Mouse (Mus musculus) mouse embryonic stem cell (cell line): ENCODE measurements around the gene Gm11564.
"Not testable (repeated sequence)": the region's sequence is repeated elsewhere in the genome, so short reads cannot be mapped to it uniquely, and the experiment has no call there.

Experiments
- in situ Hi-C, 2 experiments: fragments of 300-500 bp; cut with MboI; formaldehyde crosslinking; loops; 1 replicate in 1 of 2; 3 replicates in 1 of 2; pipeline ENCODE4 v1.14.3; 2019 to 2020; ENCODE audit warnings: low sequenced_read_pairs in 2 of 2, low pct_unique_long_range_greater_than_20kb in 1 of 2, mixed read lengths in 1 of 2; ENCODE audit not compliant: unreplicated experiment in 1 of 2

The Gm11564 gene

DNA sequence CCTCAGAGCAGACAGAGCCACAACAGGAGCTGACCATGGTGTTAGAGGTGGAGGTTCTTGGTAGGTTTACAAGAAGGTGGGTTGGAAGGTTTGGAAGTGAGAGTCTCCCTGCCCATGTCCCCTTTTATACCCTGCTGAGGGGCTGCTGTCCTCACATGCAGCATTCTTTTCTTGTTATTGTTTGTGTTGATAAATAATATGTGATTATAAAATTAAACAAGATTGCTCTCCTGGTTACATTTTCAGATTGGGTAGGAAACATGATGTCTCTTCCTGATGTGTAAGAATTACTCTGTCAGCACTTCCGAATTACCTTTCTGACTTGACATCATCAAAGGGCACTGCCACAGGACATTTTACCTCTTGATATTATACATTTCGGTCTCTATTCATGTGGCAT lies at the start of gene Gm11564:
Gene Gm11564, minus strand, starts transcription at position 101 of the 400 bp plus-strand sequence.
- in situ Hi-C loops = not testable (repeated sequence)

DNA sequence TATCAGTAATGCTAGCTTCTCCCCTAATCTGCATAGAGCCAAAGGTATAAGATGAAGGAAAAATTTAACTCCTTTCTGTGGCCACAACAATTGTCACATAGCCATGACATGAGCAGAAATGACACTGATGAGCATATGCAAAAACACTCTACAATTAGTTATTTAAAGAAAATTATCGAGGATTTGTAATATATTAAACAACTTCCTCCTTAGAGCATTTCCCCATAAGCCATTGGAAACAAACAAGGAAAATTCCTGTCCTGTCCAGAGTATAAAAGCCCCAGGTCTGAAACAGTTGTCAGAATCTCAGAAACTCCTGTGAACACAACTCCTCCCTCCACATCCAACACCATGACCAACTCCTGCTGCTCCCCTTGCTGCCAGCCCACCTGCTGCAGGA lies 48.7 kb upstream of the Gm11564 start, which contains the start of gene Gm11559:
Gene Gm11559, plus strand, starts transcription at position 301 of the 400 bp plus-strand sequence.
- in situ Hi-C loops = not testable (repeated sequence)

DNA sequence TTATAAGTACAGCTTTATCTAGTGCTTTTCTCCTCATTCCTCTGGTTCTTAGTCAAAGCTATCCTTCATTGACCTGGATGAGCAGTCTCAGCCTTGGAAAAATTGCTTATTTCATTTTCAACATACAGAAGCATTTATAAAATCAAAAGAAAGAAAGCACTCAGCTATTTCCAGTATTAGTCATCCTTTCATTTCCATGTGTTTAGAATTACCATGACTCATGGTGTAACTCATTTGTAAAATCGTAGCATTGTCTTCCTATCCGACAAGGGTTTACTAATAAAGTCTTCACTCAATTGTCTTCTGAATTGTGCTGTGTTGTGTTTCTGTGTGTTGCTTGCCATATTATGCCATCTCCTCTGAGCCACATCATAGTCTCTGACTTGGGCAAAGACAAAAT lies 43.3 kb upstream of the Gm11564 start:
- in situ Hi-C loops = no loop called here

DNA sequence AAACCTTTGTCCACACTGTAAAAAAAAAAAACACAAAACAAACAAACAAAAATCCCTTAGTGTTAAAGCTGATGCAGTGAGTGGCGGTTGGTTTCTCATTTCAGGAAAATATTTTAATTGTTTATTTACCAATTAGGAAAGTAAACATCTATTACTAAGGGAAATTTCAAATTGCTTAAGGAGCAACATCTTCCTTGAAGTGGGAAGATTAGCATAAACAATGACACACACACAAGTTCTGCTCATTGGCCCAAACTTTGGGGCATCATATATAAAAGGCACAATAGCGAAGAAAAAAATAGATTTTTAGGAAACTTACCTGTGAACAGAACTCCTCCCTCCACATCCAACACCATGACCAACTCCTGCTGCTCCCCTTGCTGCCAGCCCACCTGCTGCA lies 42.2 kb upstream of the Gm11564 start, which contains the start of gene Gm11568:
Gene Gm11568, plus strand, starts transcription at position 301 of the 400 bp plus-strand sequence.
- in situ Hi-C loops = no loop called here

DNA sequence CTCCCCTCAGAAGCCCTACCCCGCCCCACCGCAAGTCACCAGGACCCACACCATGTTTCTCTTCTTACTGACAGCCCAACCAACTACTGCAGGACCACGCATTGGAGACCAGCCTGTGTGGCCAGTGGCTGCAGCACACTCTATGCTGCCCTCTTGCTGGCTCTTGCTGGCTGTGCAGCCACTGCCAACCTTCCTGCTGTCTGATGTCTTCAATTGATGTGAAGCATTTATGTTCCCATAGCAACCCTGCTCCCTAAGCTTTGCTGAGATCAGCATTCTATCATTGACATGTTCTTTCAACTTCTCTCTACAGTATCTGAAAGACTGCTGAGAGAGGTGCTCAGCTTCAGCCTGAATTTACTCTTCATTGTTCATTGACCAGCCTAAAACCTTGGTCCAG lies 38.7 kb upstream of the Gm11564 start:
- in situ Hi-C loops = no loop called here

DNA sequence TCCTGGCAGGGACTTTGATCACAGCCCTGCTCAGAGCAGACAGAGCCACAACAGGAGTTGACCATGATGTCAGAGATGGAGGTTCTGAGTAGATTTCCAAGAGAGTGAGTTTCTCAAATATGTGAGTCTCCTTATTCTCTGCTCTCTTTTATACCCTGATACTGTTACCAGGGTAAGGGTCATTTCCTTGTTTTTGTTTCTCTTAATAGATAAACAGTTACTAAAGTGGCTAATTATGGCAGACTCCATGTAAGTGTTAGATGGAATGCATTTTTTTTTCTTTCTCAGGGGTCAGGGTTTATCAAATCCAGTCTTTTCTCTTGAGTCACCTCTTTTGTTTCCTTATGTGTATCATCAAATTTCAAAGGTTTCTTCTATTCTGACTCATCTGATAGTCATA lies 36.0 kb upstream of the Gm11564 start, which contains the start of gene Krtap4-16:
Gene Krtap4-16, minus strand, starts transcription at position 101 of the 400 bp plus-strand sequence.
- in situ Hi-C loops = no loop called here

DNA sequence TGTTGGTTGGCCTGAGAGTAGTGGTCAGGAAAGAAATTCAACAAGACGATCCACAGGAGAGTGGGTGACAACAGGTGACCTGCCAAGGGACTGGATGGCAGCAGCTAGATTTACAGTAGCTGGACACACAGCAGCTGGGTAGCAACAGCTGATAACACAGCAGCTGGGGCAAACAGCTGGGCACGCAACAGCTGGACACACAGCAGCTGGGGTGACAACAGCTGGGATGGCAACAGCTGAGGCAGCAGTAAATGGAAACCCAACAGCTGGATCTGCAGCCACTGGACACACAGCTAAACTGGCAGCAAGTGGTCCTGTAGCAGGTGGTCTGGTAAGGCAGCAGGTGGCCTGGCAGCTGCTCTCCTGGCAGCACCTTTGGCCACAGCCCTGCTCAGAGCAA lies 31.3 kb upstream of the Gm11564 start:
- in situ Hi-C loops = no loop called here

DNA sequence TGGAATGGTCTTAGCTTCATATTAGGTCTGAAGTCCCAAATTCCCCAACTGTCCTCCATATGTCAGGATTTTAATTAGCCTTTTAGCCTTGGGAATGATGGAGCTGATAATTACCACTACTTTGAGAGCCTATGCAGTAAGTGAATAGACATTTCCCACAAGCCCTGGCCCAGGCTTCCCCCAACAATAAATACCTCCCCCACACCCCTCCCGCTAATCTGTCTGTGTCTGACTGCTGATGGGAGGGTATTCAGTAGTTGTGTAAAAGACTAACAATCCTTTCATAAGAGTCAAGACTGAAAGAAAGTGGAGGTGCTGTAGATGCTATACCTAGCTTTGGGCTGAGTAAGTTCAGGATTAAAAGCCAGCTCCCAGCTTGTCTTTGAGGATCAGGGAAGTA lies 26.7 kb upstream of the Gm11564 start:
- in situ Hi-C loops = no loop called here

DNA sequence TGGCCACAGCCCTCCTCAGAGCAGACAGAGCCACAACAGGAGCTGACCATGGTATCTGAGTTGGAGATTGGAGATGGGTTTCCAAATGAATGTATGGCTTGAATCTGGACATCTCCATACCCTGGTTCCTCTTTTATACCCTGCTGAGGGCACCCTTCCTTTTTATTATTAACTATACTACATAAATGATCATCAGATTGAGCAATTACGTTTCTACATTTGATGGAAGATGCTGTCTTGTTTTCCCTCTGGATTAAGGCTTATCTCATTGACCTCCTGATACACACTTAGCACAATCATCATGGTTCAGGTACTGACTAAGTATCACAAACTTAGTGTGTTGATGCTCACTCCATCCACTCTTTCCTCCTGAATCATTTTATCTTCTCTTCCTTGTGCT lies 22.5 kb upstream of the Gm11564 start, which contains the start of gene 2300003K06Rik:
Gene 2300003K06Rik, minus strand, starts transcription at position 101 of the 400 bp plus-strand sequence.
- in situ Hi-C loops = no loop called here

DNA sequence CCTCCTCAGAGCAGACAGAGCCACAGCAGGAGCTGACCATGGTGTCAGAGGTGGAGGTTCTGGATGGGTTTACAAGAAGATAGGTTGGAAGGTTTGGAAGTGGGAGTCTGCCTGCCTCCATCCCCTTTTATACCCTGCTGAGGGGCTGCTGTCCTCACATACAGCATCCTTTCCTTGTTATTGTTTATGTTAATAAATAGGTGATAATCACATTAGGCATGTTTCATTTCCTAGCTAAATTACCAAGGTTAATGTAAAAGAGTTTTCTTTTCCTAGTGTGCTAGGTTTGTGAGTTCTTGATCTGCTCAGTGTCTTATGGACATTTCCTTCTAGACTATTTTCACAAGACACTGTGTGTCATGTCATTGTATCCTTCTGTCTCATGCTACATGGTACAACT lies 5.7 kb downstream of the Gm11564 start, which contains the start of gene Krtap4-13:
Gene Krtap4-13, minus strand, starts transcription at position 101 of the 400 bp plus-strand sequence.
- in situ Hi-C loops = not testable (repeated sequence)

DNA sequence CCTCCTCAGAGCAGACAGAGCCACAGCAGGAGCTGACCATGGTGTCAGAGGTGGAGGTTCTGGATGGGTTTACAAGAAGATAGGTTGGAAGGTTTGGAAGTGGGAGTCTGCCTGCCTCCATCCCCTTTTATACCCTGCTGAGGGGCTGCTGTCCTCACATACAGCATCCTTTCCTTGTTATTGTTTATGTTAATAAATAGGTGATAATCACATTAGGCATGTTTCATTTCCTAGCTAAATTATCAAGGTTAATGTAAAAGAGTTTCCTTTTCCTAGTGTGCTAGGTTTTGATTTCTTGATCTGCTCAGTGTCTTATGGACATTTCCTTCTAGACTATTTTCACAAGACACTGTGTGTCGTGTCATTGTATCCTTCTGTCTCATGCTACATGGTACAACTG lies 11.1 kb downstream of the Gm11564 start, which contains the start of gene Gm11554:
Gene Gm11554, minus strand, starts transcription at position 101 of the 400 bp plus-strand sequence.
- in situ Hi-C loops = not testable (repeated sequence)

DNA sequence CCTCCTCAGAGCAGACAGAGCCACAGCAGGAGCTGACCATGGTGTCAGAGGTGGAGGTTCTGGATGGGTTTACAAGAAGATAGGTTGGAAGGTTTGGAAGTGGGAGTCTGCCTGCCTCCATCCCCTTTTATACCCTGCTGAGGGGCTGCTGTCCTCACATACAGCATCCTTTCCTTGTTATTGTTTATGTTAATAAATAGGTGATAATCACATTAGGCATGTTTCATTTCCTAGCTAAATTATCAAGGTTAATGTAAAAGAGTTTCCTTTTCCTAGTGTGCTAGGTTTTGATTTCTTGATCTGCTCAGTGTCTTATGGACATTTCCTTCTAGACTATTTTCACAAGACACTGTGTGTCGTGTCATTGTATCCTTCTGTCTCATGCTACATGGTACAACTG lies 16.6 kb downstream of the Gm11564 start, which contains the start of gene Gm11569:
Gene Gm11569, minus strand, starts transcription at position 101 of the 400 bp plus-strand sequence.
- in situ Hi-C loops = not testable (repeated sequence)

DNA sequence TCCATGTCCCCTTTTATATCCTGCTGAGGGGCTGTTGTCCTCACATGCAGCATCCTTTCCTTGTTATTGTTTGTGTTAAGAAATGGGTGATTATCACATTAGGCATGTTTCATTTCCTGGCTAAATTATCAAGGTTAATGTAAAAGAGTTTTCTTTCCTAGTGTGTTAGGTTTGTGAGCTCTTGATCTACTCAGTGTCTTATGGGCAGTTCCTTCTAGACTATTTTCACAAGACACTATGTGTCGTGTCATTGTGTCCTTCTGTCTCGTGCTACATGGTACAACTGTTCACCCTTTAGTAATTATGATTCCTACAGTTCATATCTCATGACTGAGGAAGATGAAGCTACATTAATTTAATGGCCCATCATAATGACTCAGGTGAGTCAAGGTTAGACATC lies 22.1 kb downstream of the Gm11564 start, which contains the start of gene Gm11596:
Gene Gm11596, minus strand, starts transcription at position 101 of the 400 bp plus-strand sequence.
- in situ Hi-C loops = no loop called here

DNA sequence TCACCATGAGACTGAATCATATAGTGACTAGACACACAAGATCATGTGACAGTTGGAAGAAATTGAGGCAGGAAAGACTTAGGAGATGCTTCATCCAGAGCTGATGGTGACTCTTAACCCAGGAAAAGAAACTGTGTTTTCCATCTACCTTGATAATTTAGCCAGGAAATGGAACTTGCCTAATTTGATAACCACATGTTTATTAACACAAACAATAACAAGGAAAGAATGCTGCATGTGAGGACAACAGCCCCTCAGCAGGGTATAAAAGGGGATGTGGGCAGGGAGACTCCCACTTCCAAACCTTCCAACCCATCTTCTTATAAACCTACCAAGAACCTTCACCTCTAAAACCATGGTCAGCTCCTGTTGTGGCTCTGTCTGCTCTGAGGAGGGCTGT lies 30.6 kb downstream of the Gm11564 start, which contains the start of gene Krtap4-9:
Gene Krtap4-9, plus strand, starts transcription at position 301 of the 400 bp plus-strand sequence.
- in situ Hi-C loops = not testable (repeated sequence)

DNA sequence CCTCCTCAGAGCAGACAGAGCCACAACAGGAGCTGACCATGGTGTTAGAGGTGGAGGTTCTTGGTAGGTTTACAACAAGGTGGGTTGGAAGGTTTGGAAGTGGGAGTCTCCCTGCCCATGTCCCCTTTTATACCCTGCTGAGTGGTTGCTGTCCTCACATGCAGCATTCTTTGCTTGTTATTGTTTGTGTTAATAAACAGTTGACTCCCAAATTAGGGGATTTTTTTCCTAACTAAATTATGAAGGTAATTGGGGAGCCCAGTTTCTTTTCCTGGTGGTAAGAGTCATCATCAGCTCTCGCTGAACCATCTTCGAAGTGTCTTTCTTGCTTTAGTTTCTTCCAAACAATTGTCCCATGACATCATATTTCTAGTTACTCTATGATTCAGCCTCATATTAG lies 34.9 kb downstream of the Gm11564 start, which contains the start of gene Krtap4-8:
Gene Krtap4-8, minus strand, starts transcription at position 101 of the 400 bp plus-strand sequence.
- in situ Hi-C loops = no loop called here

DNA sequence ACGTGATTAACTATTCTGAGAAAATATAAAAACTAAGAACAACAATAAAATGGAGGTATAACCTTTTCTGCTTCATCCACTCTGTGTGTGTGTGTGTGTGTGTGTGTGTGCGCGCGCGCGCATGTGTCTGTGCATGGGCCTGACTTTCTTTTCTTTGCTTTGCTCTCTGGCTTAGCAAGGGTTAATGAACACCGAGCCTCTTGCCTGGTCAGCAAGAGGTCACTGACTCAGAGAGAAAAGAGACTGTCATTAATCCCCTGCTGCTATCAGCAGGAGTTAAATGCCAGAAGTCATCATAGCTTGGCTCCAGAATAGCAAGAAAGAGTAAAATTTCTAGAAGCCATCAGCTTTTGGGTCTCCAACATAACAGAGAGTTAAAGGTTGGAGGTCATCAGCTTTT lies 37.1 kb downstream of the Gm11564 start:
- in situ Hi-C loops = no loop called here

DNA sequence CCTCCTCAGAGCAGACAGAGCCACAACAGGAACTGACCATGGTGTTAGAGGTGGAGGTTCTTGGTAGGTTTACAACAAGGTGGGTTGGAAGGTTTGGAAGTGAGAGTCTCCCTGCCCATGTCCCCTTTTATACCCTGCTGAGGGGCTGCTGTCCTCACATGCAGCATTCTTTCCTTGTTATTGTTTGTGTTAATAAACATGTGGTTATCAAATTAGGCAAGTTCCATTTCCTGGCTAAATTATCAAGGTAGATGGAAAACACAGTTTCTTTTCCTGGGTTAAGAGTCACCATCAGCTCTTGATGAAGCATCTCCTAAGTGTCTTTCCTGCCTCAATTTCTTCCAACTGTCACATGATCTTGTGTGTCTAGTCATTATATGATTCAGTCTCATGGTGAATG lies 42.7 kb downstream of the Gm11564 start, which contains the start of gene Gm11595:
Gene Gm11595, minus strand, starts transcription at position 101 of the 400 bp plus-strand sequence.
- in situ Hi-C loops = not testable (repeated sequence)

DNA sequence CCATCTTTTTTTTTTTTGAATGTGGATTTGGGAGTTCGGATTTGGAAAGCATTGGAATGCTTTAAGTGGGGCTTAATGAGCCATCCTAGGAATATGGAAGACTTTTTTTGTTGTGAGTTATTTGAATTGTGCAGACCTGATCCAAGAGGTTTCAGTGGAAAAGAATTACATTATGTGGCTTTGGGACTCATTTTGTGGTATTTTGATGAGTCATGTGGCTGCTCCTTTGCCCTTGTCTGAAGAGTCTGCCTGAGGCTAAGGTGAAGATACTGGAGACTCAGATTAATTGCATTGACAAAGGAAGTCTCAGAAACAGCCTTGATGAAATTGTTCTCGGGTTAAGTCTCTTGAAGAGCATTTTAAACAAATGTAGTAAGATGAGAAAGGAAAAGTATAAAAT lies 47.1 kb downstream of the Gm11564 start:
- in situ Hi-C loops = no loop called here
